Mouse (Mus musculus): ENCODE measurements around the gene Gm13696.

DNA sequence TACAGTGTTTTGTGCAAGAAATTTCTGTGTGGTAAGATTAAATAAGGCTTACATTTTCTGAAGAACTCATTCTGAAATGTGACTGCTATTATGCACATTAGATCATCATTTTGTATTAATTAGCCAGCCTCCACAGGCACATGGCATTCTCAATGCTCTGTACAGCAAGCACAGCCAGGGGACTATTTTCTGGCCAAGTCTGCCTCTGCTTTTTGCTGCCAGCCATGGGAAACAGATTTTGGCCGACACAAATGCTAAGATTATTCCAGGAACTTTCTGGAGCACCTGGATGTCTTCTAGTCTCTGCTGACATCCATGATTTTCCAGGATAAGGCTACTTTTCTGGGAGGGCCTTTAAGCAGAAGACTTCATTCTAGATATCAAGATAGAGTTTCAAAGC lies 36.0 kb downstream of the Gm13696 start:
- TF ChIP-seq SIN3A (IDR thresholded peaks at IDR 0.05; ENCODE audit: low read length) (no peak), MYC (IDR thresholded peaks at IDR 0.05; ENCODE audit: low read depth, low read length) (no peak), ZKSCAN1 (IDR thresholded peaks at IDR 0.05; ENCODE audit: borderline replicate concordance, low read depth, low read length) (no peak), MAZ (IDR thresholded peaks at IDR 0.05; ENCODE audit: low read depth, low read length) (no peak), ZC3H11A (IDR thresholded peaks at IDR 0.05; ENCODE audit: low read depth, low read length) (no peak), NRF1 (IDR thresholded peaks at IDR 0.05; ENCODE audit: low read depth, low read length) (no peak), CTCF (conservative IDR thresholded peaks at IDR 0.05 in 1 of 2, IDR thresholded peaks at IDR 0.05 in 1 of 2; ENCODE audit: low read depth in 2 of 2, low read length in 2 of 2) (no peak), KAT2A (IDR thresholded peaks at IDR 0.05; ENCODE audit: insufficient replicate concordance, low read length) (no peak), GABPA (IDR thresholded peaks at IDR 0.05; ENCODE audit: insufficient replicate concordance, low read depth, low read length) (no peak), USF2 (conservative IDR thresholded peaks at IDR 0.05; ENCODE audit: low read depth, low read length) (no peak), USF1 (IDR thresholded peaks at IDR 0.05; ENCODE audit: low read depth, low read length) (no peak), TCF12 (IDR thresholded peaks at IDR 0.05; ENCODE audit: low read depth, low read length) (no peak)
